Mouse (Mus musculus) adrenal gland, postnatal 14 days (tissue): ENCODE measurements around the gene Fndc7. TPM values are rescaled to one million over a fixed set of nuclear protein-coding genes. Genes with fewer than 3 reads are reported as not detected.

Experiments
- total RNA-seq: library from RNA; stranded (reverse); gene quantifications from 2 replicates; pipeline ENCODE4 v1.2.3, GENCODE M21; 2021

Gene Fndc7
- total RNA-seq, 1 experiment from 2014 or later = 0.11 TPM

Other genes starting within 250 kb of the Fndc7 start
- gene Clcc1, start 236.1 kb downstream of the Fndc7 start, total RNA-seq = 32.1 and 34.4 TPM in 2 replicates
- gene Gpsm2, start 167.7 kb downstream of the Fndc7 start, total RNA-seq = 10.1 and 13.8 TPM in 2 replicates
- not detected in 2 replicates for gene Aknad1, start 150.3 kb downstream of the Fndc7 start, total RNA-seq
- 45.2 and 50.7 TPM in 2 replicates for gene Stxbp3, start 49.5 kb downstream of the Fndc7 start, total RNA-seq
- 72.2 and 72.4 TPM in 2 replicates for gene Prpf38b, start 21.7 kb upstream of the Fndc7 start, total RNA-seq
- not detected in 2 replicates for gene Henmt1, start 49.9 kb upstream of the Fndc7 start, total RNA-seq
- not detected in 2 replicates for gene Gm9857, start 50.4 kb upstream of the Fndc7 start, total RNA-seq
- 10.8 and 18.3 TPM in 2 replicates for gene Fam102b, start 137.6 kb upstream of the Fndc7 start, total RNA-seq
- gene Slc25a54, start 190.5 kb upstream of the Fndc7 start, total RNA-seq = not detected in 2 replicates
- 41.6 and 44.3 TPM in 2 replicates for gene Slc25a24, start 233.1 kb upstream of the Fndc7 start, total RNA-seq